Mouse (Mus musculus): Measurements from ENCODE around the gene Gm20662.

The Gm20662 gene

GRCm38 (mm10) chr9:107996049-107996448 is at the start of gene Gm20662:
Gene Gm20662, plus strand, starts transcription at chr9:107996349.
- DNase-seq (ENCODE audit: low spot score), result no peak

DNA sequence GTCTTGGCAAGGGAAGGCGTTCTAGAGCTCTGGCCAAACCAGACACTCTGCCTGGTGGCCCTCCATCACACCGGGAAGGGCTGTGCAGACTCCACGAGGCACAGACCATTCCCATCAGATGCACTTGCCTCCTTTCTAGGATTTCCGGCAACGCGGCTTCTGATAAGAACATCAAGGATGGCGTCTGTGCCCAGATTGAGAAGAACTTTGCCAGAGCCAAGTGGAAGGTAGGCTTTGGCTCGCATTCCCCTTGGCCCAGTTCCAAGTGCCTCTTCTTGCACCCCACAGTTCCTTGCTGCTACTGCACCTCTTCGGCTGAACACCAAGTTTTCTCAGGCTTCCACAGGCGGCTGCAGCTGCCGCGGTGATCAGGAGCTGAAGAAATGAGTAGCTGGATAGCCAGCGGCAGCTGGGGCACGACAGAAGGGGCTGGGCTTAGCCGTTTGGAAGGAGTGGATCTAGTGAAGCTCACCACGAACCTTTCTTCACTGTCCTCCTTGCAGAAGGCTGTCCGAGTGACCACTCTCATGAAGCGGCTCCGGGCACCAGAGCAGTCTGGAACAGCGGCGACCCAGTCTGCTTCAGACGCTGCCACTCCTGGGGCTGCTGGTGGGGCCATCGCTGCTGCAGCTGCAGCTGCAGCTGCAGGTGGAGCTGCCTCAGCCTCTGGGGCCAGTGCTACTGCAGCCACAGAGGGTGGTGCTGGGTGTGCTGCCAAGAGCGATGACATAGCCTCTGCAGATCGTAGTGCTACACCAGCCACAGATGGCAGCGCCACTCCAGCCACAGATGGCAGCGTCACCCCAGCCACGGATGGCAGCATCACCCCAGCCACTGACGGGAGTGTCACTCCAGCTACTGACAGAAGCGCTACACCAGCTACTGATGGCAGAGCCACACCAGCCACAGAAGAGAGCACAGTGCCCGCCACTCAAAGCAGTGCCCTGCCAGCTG is 48.6 kb upstream of the Gm20662 start:
- no peak for DNase-seq (ENCODE audit: low spot score)

- DNase-seq (ENCODE audit: low spot score), result no peak
Measured at GRCm38 (mm10) chr9:107949184-107949921, 46.8 kb upstream of the Gm20662 start.

DNA sequence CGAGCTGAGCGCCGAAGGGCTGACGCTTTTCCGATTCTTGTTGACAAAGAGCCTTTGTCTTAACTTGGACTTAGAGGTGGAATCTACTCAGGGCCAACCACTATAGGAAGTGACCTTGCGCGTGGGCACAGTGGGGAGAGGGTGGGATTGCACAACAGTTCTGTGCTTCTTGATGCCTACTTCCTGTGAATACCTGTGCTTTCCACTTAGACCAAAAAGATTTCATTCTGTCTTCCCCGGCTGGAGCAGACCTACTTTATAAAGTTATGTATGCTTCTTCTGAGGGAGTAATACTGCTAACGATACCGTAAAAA is 46.3 kb upstream of the Gm20662 start, which contains the start of gene Traip:
Gene Traip (plus strand): TSS at position 215 of the 314 bp plus-strand sequence.
- DNase-seq (ENCODE audit: low spot score), result no peak

DNA sequence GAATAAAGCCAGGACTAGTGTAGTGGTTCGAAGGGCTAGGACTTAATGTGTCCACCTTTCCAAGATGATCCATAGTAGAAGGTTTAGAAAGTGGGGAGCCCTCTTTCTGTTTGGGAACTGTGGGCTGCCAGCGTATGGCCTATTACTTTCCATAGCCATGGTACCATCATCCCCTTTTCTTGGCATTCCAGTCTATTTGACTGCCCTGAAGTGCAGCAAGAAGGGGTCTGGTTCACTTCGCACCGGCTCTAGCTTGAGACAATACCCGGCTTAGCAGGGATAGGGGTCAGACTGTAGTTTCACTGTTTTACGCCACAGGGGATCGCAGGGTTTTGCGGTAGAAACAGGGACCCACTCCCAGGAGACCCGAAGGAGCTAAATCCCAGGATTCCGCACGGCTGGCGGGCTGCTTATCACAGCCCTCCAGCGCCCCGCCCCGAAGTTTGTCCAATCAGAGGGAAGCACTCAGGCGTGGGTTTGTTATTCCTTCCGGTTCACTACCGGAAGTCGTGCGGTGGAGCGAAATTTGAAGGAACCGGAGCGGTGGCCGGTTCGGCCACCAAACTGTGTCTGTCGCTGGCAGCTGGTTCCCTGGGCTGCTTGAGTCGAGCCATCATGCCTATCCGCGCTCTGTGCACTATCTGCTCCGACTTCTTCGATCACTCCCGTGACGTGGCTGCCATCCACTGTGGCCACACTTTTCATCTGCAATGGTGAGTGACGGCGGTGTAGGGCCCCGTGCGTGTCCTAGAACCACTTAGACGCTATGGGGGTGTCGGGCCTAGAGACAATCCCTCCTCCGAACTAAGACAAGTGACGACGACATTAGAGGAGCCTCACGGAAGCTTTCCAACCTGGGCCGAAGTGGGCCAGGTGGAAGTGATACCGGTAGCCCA is 45.4 kb upstream of the Gm20662 start:
- DNase-seq (ENCODE audit: low spot score), result peak; percentile 94

DNA sequence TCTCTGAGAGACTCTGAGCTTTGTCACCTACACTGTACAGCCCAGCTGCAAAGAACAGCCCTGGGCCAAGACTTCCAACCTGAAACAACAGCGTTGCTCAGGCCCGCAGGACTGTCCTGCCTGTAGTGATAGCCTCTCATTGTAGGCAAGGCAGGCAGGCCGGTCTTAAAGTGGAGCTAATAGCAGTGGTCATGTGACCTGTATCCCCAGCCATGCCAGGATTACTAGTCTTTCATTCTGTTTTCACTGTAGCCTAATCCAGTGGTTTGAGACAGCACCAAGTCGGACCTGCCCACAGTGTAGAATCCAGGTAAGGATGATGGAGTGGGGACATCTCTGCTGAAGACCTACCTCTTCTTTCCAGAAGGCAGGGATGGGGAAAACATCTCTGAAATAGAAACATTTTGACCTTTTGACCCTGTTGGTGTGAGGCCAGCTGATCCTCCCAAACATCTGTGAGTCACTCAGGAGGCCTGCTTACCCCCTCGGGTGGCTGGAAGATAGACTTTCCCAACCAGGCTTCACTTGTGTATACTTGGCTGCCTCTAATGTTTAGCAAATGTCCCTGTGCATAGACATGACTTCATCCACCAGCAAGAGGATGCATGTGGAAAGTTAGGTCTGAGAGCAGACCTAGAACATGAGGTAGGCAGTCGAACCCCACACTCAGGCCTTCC is 40.4 kb upstream of the Gm20662 start:
- no peak for DNase-seq (ENCODE audit: low spot score)

DNA sequence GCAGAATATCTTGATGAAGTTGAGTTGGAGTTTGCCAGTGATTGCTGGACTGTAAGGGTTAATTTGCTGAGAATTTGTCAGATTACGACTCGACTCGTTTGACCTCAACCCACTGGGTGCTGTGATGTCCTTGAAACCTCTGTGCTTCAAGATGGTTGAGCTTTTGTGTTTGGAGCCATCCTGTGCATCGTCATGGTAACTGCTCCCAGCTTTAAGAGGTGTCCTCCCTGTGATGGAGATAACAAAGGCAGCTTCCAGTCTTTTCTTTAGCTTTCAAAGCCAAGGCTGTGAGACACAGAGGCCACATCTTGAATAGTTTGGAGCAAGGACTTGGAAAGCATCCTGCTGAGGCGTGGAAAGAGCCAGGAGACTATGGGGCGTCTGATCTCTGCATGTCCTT is 39.0 kb upstream of the Gm20662 start:
- peak; percentile 16 for DNase-seq (ENCODE audit: low spot score)

DNA sequence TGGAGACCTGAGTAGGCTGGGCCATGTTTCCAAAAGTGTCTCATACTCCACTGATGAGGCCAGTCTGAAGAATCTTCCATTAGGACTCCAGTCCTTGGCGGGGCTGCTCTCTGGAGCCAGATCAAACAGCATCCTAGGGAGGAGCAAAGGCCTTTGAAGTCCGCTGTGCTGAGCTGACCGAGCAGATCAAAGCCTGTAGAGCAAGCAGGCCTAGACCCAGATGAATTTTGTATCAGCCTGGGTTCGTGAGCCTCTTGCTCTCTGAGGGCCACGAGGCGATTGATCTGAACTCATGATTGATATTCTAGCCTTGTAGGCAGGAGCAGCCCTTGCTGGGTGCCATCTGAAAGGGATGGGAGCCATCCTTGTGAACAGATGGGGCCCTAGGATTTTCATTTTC is 36.3 kb upstream of the Gm20662 start:
- peak; percentile 15 for DNase-seq (ENCODE audit: low spot score)

DNA sequence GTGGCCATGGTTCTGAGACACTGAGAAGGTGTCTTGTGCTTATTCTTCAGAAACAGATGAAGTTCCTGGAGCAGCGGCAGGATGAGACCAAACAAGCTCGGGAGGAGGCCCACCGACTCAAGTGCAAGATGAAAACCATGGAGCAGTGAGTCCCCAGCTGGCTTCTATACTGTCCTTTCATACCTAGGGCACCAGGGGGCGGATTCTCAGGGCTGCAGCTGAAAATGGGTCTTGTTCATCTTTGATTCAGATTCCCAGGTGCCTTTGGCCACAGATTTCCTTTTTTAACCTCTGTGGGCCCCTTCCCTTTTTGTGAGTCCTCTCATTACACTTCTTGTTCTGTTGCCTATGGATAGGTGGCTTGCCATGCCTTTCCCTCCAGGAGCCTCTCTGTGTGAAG is 35.2 kb upstream of the Gm20662 start:
- no peak for DNase-seq (ENCODE audit: low spot score)

DNA sequence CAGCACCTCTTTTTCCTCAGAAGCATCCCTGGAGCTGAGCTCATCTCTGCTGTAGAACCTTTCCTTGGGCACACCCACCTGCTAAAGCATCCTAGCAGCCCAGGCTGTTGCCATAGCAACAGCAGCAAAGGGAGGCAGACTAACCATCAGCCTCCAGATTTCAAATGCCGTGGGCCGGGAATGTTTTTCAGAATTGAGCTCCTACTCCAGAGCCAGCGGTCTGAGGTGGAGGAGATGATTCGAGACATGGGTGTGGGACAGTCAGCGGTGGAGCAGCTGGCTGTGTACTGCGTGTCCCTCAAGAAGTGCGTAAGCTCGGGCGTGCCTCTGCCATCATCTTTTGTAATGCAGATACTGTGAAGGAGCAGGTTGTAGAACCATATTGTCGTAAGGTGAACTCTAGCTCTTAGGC is 34.8 kb upstream of the Gm20662 start:
- DNase-seq (ENCODE audit: low spot score), result no peak

- DNase-seq (ENCODE audit: low spot score), result peak; percentile 53
Measured at GRCm38 (mm10) chr9:107961881-107962280, 34.3 kb upstream of the Gm20662 start.

- no peak for DNase-seq (ENCODE audit: low spot score)
Measured at GRCm38 (mm10) chr9:107962916-107963315, 33.2 kb upstream of the Gm20662 start.

- DNase-seq (ENCODE audit: low spot score), result peak; percentile 90
Measured at GRCm38 (mm10) chr9:107963700-107964099, 32.4 kb upstream of the Gm20662 start.

DNA sequence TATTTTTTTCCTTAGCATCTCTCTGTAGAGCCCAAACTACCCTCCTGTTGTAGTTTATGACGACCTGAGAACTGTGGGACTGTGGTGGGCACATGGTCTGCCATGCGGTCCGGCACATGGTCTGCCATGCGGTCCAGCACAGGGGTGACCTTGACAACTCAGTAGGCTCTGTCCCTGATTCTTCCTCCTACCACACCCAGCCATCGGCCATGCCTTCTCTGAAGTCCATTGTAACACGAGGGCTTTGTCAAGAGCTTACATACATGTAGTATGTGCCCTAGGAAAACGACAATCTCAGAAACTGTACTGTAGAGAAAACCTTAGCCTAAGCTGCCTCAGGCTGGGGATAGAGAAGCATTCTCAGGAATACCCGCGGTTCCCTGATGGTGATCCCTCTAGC is 31.5 kb upstream of the Gm20662 start:
- no peak for DNase-seq (ENCODE audit: low spot score)

DNA sequence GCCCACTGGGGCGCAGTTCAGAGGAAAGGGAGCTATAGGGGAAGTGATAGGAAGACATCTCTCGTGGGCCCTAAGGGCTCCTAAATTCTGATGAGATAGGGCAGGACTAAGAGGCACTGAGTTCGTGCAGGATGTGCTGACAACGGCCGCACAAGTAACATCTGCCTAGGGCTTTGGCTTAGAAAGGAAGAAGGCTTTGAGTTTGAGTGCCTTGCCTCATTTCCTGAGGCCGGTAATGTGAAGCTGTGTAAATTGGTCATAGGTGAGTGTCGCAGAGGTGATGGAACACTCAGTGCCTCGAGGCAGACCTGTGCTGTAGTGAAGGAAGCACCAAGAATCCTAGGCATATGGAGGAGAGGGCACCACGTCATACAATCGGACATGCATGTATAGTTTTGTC is 29.5 kb upstream of the Gm20662 start:
- no peak for DNase-seq (ENCODE audit: low spot score)

DNA sequence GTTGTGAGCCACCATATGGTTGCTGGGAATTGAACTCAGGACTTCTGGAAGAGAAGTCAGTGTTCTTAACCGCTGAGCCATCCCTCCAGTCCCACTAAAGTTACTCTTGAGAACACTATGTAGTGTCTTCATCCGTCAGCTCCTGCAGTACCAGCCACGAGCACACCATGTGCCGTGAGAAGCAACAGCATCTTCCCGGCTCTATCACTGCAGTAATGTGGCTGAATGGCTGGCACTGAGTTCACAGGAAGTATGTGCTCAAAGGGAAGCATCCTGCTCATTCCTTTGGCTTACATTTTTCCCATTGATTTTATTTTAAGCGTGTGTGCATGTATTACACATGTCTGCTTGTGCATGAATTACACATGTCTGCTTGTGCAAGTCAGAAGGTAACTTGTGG is 28.7 kb upstream of the Gm20662 start:
- DNase-seq (ENCODE audit: low spot score), result no peak

- DNase-seq (ENCODE audit: low spot score), result no peak
Measured at GRCm38 (mm10) chr9:107968531-107968930, 27.6 kb upstream of the Gm20662 start.

GRCm38 (mm10) chr9:107970311-107970710 is 25.8 kb upstream of the Gm20662 start:
- no peak for DNase-seq (ENCODE audit: low spot score)

- no peak for DNase-seq (ENCODE audit: low spot score)
Measured at GRCm38 (mm10) chr9:107971690-107972541, 24.2 kb upstream of the Gm20662 start.

DNA sequence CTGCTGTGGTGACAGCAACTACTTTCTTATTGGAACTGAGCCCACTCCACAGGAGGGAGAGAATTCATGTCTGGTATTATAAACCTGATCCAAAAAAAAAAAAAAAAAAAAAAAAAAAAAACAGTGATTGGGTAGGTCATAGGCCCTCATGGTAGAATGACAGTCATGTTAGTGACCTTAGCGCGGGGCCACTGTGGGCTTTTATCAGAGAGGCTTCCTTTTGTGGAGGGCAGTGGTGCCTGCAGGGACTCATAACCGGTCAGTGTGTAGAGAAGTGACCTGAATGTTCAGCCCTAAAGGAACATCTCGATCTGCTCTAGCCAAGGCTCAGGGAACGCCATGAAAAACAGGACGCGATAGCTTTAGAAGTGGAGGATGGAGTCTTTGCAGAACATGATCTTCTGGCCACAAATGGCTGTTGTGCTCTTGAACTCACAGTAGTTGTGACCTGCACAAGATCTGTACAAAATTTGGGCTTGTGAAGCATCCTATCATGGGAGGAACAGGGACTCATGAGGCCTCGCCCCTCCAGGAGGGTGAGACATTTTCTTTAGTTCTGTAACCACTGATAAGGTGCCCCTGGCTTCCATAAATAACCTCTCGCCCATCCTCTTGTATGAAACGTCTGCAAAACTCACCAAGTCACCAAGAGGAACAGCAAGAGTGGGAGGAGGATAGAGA is 21.5 kb upstream of the Gm20662 start:
- DNase-seq (ENCODE audit: low spot score), result no peak

All from embryo, embryonic 10 days (tissue).